Mouse (Mus musculus) lung, postnatal 0 days (tissue): ENCODE measurements around the gene Kmt2b. TPM values are rescaled to one million over a fixed set of nuclear protein-coding genes. Genes with fewer than 3 reads are reported as not detected.
A peak's percentile ranks its signal among the peaks of the same experiment; 100 is the strongest.

Experiments
- ATAC-seq: fragments of 200-750 bp; cut with Nextera tagmentation; 2 replicates; pipeline ENCODE4 v1.8.0; 2017; ENCODE audit warnings: moderate library complexity
- DNase-seq: peaks from one replicate; pipeline ENCODE4 v3.0.0-alpha.2; 2016; ENCODE audit warnings: low spot score
- H3K27ac ChIP-seq: fragments of 300-500 bp; sonication (generic); 2 replicates; pipeline ENCODE4 v1.5.1; 2014; ENCODE audit warnings: antibody characterized with exemption, mild to moderate bottlenecking, low read length, mixed read lengths
- H3K27me3 ChIP-seq: fragments of 300-500 bp; sonication (generic); replicated peaks from 2 replicates; pipeline ENCODE4 v1.6.1; 2014; ENCODE audit warnings: low read length, mixed read lengths; ENCODE audit not compliant: insufficient read depth
- H3K36me3 ChIP-seq: fragments of 300-500 bp; sonication (generic); 2 replicates; pipeline ENCODE4 v1.6.1; 2014; ENCODE audit warnings: low read length, mixed read lengths; ENCODE audit not compliant: insufficient read depth
- H3K4me1 ChIP-seq: fragments of 300-500 bp; sonication (generic); 2 replicates; pipeline ENCODE4 v1.6.1; 2014; ENCODE audit warnings: antibody characterized with exemption, low read depth, low read length, mixed read lengths; ENCODE audit not compliant: insufficient read depth
- H3K4me2 ChIP-seq: fragments of 300-500 bp; sonication (generic); replicated peaks from 2 replicates; pipeline ENCODE4 v1.6.1; 2014; ENCODE audit warnings: low read depth, mild to moderate bottlenecking, low read length, moderate library complexity, mixed read lengths
- H3K4me3 ChIP-seq: fragments of 300-500 bp; sonication (generic); 2 replicates; pipeline ENCODE4 v1.5.1; 2014; ENCODE audit warnings: low read depth, low read length
- H3K9ac ChIP-seq: fragments of 300-500 bp; sonication (generic); replicated peaks from 2 replicates; pipeline ENCODE4 v1.6.1; 2014; ENCODE audit warnings: low read depth, mild to moderate bottlenecking
- H3K9me3 ChIP-seq: fragments of 300-500 bp; sonication (generic); 2 replicates; pipeline ENCODE4 v1.6.1; 2016; ENCODE audit warnings: low read length, mixed read lengths
- CTCF ChIP-seq: IDR thresholded peaks from 2 replicates; pipeline ENCODE4 v1.5.1; 2016; ENCODE audit warnings: antibody characterized with exemption, mild to moderate bottlenecking
- EP300 ChIP-seq: IDR thresholded peaks from 2 replicates; pipeline ENCODE4 v1.6.1; 2016; ENCODE audit warnings: antibody characterized with exemption, mild to moderate bottlenecking, control low read depth
- WGBS: fragments of 180-500 bp; shearing (Covaris S2); extraction: QIAGEN DNeasy Blood & Tissue Kit; methylation state at CpG from one replicate; pipeline ENCODE4 v1.1.7; 2014; 5-methylcytosine and 5-hydroxymethylcytosine counted together
- polyA plus RNA-seq: library from polyadenylated mRNA; unstranded; fragments of >200 nt; fragmentation: Nextera tagmentation; extraction: Ambion mirVana; gene quantifications from 2 replicates; pipeline ENCODE4 v1.2.1, GENCODE M21; 2015

Kmt2b gene
- polyA plus RNA-seq, 1 experiment from 2014 or later = 6.9 TPM

DNA sequence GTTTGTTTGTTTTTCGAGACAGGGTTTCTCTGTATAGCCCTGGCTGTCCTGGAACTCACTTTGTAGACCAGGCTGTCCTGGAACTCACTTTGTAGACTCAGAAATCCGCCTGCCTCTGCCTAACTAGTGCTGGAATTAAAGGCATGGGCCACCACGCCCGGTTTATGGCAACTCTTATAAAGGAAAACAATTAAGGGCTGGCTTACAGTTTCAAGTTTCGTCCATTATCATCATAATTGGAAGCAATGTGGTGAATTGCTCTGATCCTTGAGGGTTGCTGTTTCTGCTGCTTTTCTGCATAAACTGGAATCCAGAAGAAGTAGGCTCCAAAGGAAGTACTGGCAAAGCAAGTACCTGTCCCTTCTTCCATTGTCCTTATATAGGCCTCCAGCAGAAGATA, 38.1 kb upstream of the Kmt2b start:
- 77% methylated on average over 5 of the region's 5 CpGs for WGBS
- Histone ChIP-seq H3K9ac (no peak overlapping the region), H3K9me3 (no peaks in the 10 kb centered on the region), H3K27me3 (no peaks in the 10 kb centered on the region), H3K4me1 (no peaks in the 10 kb centered on the region), H3K27ac (no peak overlapping the region), H3K36me3 (no peaks in the 10 kb centered on the region; the same call in none of the 2 replicates), H3K4me2 (no peak overlapping the region), H3K4me3 (no peak overlapping the region)
- DNase-seq (no peak), ATAC-seq (no peak)
- TF ChIP-seq CTCF (no peak), EP300 (no peak)

DNA sequence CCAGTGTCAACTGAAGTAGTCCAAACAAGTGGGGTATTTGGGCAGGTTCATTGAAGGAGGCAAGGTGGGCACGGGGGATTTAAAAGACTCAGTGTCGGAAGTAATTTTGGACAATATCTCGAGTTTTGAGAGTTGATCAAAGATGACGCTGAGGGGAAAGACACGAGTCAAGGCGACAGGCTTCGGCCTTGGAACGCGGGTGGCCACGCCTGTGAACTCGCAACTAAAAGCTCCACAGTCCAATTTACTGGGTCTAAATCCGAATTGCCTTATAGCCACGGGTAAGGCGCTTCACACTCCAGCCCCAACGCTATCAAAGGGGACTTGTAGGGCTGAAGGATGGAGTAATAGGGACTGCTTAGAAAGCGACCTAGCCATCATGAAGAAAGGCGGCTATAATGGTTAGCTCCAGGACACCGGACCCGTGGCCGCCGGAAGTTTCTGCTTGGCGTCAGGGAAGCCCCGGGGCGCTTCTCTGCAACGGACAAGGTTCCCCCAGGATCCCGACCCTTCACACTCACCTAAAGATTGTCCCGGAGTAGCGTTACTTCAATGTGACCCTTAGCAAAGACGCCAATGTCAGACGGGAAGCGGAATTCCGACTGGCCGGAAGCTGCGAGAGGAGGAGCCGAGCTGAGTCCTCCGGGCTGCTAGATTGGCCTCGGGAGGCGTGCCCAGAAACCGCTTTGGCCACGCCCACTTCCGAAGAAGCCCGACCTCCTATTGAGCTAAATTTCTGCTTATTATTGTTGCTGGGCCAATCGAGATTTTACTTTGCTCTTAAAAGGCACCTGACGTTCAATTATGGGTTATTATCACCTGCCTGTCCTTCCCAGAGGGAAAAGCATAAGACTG, 37.2 kb upstream of the Kmt2b start, which contains the start of gene Cox6b1:
Gene Cox6b1, minus strand, starts transcription at position 622 of the 855 bp plus-strand sequence.
- H3K9ac ChIP-seq = peak within 1 kb of the TSS; percentile 83
- H3K4me2 ChIP-seq = peak within 1 kb of the TSS; percentile 78
- no peaks in the 10 kb centered on the region; the same call in none of the 2 replicates for H3K36me3 ChIP-seq
- peak within 1 kb of the TSS; percentile 58 for H3K27ac ChIP-seq
- no peaks in the 10 kb centered on the region for H3K27me3 ChIP-seq
- H3K4me1 ChIP-seq = no peaks in the 10 kb centered on the region
- peak; percentile 98 for ATAC-seq
- peak within 1 kb of the TSS; percentile 75 for H3K4me3 ChIP-seq
- no peaks in the 10 kb centered on the region for H3K9me3 ChIP-seq
- TF ChIP-seq EP300 = no peak
- no peak for TF ChIP-seq CTCF
- 2% methylated on average over 44 of the region's 44 CpGs for WGBS
- DNase-seq = peak; percentile 97

DNA sequence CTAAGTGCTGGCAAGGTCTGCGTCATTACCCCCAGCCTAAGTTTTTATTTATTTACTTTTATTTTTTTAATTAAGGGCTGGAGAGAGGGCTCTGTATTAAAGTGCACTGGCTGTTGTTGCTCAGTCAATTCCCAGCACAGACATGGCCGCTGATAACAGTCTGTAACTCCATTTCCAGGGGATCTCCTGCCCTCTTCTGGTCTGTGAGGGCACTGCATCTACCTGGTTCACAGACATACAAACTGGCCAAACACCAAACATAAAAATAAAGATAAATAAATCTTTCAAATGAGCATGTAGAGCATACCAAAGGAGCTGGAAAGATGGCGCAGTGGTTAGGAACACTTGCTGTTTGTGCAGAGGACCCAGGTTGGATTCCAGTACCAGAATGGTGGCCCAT, 30.7 kb upstream of the Kmt2b start:
- WGBS = 87% methylated on average over 3 of the region's 3 CpGs
- TF ChIP-seq CTCF (peak; percentile 63), EP300 (no peak)
- Histone ChIP-seq H3K27ac (no peak overlapping the region), H3K4me1 (no peaks in the 10 kb centered on the region), H3K9ac (no peak overlapping the region), H3K9me3 (no peaks in the 10 kb centered on the region), H3K4me3 (no peak overlapping the region), H3K36me3 (peaks cover 12% of the 10 kb centered on the region), H3K27me3 (no peaks in the 10 kb centered on the region), H3K4me2 (no peak overlapping the region)
- DNase-seq (no peak), ATAC-seq (no peak)

DNA sequence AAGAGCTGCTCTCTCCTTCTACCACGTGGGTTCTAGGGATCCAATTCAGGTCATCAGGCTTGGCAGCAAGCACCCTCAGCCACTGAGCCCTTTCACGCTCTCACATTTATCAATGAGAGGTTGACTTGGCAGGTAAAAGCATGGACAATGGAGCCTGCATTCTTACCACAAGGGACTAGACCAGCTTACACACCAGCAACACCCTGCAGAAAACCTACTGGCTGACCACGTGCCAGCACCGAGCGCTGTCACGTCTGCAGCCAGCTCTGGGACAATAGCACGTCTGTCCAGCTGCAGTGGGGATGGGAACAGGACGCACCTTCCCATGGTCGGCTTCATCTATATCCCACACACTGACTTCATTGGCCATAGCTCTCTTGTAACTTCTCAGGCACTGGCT, 30.1 kb upstream of the Kmt2b start:
- TF ChIP-seq EP300 (no peak), CTCF (no peak)
- Histone ChIP-seq H3K9me3 (no peaks in the 10 kb centered on the region), H3K4me2 (no peak overlapping the region), H3K27me3 (no peaks in the 10 kb centered on the region), H3K36me3 (peaks cover 12% of the 10 kb centered on the region), H3K27ac (no peak overlapping the region), H3K4me3 (no peak overlapping the region), H3K9ac (no peak overlapping the region), H3K4me1 (no peaks in the 10 kb centered on the region)
- ATAC-seq (no peak), DNase-seq (no peak)
- WGBS = 96% methylated on average over 9 of the region's 9 CpGs

DNA sequence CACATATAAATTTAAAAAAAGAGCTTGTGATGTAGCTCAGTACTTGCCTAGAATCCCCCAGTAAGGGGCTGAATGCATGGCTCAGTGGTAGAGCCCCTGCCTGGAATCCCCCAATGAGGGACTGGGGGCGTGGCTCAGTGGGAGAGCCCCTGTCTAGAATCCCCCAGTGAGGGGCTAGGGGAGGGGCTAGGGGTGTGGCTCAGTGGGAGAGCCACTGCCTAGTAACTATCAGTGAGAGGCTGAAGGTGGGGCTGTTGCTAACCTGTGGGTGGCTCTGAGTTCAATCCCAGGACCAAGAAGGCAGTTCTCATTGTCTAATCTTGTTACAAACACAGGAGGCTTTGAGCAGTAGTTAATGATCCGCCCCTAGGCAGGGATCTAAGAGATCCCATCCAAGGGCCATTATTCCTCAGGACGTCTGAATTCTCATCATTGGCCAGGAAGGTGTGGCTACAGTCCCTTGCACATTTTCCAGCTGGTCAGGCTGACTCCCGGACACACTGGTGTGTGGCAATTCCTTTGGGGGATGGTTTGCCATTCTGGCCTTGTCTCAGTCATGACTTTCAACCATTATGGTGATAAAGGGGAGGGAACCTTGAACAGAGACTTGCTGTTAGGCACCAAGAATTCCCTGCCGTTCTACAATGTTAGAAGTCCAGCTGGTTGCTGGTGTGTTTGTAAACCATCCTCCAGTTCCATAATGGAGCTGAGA, 26.7 kb upstream of the Kmt2b start:
- 50% methylated on average over 5 of the region's 5 CpGs for WGBS
- no peak overlapping the region for H3K27ac ChIP-seq
- peaks cover 12% of the 10 kb centered on the region for H3K36me3 ChIP-seq
- no peaks in the 10 kb centered on the region for H3K27me3 ChIP-seq
- no peak overlapping the region for H3K9ac ChIP-seq
- TF ChIP-seq EP300 (no peak), CTCF (no peak)
- H3K4me1 ChIP-seq = no peaks in the 10 kb centered on the region
- DNase-seq (no peak), ATAC-seq (peak; percentile 21)
- H3K9me3 ChIP-seq = no peaks in the 10 kb centered on the region
- H3K4me3 ChIP-seq = no peak overlapping the region
- no peak overlapping the region for H3K4me2 ChIP-seq

DNA sequence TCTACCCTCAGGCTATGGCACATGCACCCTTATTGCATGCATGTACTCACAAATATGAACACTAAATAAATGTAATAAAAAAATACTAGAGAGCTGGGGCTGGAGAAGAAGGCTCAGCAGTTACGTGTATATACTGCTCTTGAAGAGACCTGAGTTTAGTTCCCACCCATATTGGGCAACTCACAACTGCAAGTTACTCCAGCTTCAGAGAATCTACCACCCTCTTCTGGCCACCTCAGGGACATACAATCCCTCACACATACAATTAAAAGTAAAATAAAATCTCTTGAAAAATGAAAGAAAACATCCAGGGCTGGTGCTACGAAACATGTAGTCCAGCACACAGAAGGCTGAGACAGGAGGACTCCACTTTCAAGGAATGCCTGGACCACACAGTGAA, 25.9 kb upstream of the Kmt2b start:
- DNase-seq (peak; percentile 80), ATAC-seq (peak; percentile 58)
- Histone ChIP-seq H3K4me2 (no peak overlapping the region), H3K4me1 (no peaks in the 10 kb centered on the region), H3K4me3 (no peak overlapping the region), H3K9me3 (no peaks in the 10 kb centered on the region), H3K36me3 (peaks cover 12% of the 10 kb centered on the region), H3K27me3 (no peaks in the 10 kb centered on the region), H3K27ac (no peak overlapping the region), H3K9ac (no peak overlapping the region)
- 57% methylated on average over 2 of the region's 2 CpGs for WGBS
- TF ChIP-seq EP300 (no peak), CTCF (peak; percentile 58)
